Mouse (Mus musculus): ENCODE measurements around the gene Chad. TPM values are rescaled to one million over a fixed set of nuclear protein-coding genes. Genes with fewer than 3 reads are reported as not detected.

Gene Chad
- polyA plus RNA-seq, 1 experiment = 0.59 TPM

DNA sequence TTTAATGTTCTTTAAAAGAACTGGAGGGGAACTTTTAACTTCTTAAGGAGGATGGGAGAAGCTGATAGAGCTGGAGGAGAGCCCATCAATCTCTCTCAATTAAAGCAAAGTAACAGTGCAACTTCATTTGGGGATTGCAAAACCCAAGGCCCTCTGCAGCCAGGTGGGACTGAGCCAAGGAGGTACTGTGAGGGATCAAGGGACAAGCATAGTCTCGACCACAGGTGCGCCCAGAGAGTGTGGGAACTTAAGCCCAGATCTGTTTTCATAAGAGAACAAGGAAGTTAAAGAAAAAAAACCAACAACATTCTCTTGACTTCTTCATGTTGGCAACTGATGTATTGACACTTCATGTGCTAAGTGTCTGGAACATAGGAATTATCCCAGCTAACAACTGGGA, 10.2 kb downstream of the Chad start:
- Histone ChIP-seq H3K36me3 (ENCODE audit: control insufficient read depth, insufficient read depth, low read length) (no peaks in the 10 kb centered on the region), H3K27me3 (ENCODE audit: control insufficient read depth, insufficient read depth, low read length) (no peaks in the 10 kb centered on the region; the same call in 1 of the 2 replicates), H3K27ac (ENCODE audit: control insufficient read depth, insufficient read depth, low read length) (no peak overlapping the region), H3K4me1 (replicated peaks; ENCODE audit: control insufficient read depth, insufficient read depth, low read length) (peaks cover 12% of the 10 kb centered on the region), H3K4me3 (ENCODE audit: control insufficient read depth, insufficient read depth, low read length) (no peak overlapping the region)
- no peak for DNase-seq
- WGBS = 35% methylated on average over 2 of the region's 2 CpGs
- TF ChIP-seq CTCF (IDR thresholded peaks at IDR 0.05; ENCODE audit: borderline replicate concordance, control insufficient read depth, extremely low read depth, insufficient read depth, low read length, poor library complexity) (no peak), POLR2A (IDR thresholded peaks at IDR 0.05; ENCODE audit: control insufficient read depth, extremely low read depth, insufficient read depth, low read length, poor library complexity) (no peak)

DNA sequence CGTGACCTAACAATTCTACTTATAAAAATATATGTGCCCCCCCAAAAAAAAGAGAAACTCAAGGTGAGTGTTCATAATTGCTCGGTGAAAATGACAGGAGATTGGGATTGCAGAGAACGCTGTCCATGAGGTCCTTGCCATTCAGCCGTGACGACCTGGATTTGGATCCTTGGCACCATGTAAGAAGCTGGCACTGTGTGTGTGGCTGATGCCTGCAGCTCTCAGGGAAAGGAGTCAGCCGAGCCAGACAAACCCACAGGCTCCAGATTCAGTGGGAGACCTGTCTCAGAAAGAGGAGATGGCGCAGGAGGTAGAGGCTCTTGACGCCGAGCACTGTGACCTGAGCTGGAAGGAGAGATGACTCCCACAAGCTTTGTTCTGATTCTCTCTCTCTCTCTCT, 11.5 kb downstream of the Chad start:
- 96% methylated on average over 9 of the region's 9 CpGs for WGBS
- no peaks in the 10 kb centered on the region for H3K4me1 ChIP-seq (replicated peaks; ENCODE audit: control insufficient read depth, insufficient read depth, low read length)
- no peak overlapping the region for H3K4me3 ChIP-seq (ENCODE audit: control insufficient read depth, insufficient read depth, low read length)
- DNase-seq = no peak
- TF ChIP-seq CTCF (IDR thresholded peaks at IDR 0.05; ENCODE audit: borderline replicate concordance, control insufficient read depth, extremely low read depth, insufficient read depth, low read length, poor library complexity) = no peak
- no peak for TF ChIP-seq POLR2A (IDR thresholded peaks at IDR 0.05; ENCODE audit: control insufficient read depth, extremely low read depth, insufficient read depth, low read length, poor library complexity)
- no peak overlapping the region for H3K27ac ChIP-seq (ENCODE audit: control insufficient read depth, insufficient read depth, low read length)
- no peaks in the 10 kb centered on the region for H3K27me3 ChIP-seq (ENCODE audit: control insufficient read depth, insufficient read depth, low read length)
- no peaks in the 10 kb centered on the region for H3K36me3 ChIP-seq (ENCODE audit: control insufficient read depth, insufficient read depth, low read length)

DNA sequence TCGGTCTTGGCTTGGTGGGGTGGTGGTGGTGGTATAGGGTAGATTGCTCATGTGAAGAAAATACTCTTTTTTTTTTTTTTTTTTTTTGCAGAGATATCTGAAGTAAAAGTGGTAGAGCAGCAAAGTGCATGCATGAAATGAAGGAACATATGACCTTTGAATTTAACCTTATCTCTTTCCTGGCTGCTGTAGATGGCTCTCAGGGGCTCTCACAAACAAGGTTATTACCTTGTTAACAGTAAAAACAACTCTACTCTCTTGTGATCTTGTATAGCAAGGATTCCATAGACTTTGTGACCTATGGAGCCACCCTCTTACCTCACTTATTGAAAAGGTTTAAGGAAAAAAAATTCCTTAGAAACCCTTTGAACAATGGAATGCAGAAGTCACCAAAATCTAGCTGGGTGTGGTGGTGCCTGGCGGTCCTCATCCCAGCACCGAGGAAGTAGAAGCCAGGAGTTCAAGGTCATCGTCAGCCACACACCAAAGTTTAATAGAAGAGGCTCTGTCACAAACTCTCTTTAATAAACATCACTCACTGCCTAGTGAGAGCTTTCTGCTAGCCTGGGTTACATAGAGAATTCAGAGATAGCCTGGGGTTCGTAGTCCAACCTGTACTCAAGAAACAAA, 15.4 kb downstream of the Chad start:
- Histone ChIP-seq H3K27me3 (ENCODE audit: control insufficient read depth, insufficient read depth, low read length) (no peaks in the 10 kb centered on the region), H3K36me3 (ENCODE audit: control insufficient read depth, insufficient read depth, low read length) (no peaks in the 10 kb centered on the region), H3K4me1 (replicated peaks; ENCODE audit: control insufficient read depth, insufficient read depth, low read length) (no peaks in the 10 kb centered on the region), H3K27ac (ENCODE audit: control insufficient read depth, insufficient read depth, low read length) (no peak overlapping the region), H3K4me3 (ENCODE audit: control insufficient read depth, insufficient read depth, low read length) (no peak overlapping the region)
- 96% methylated on average over 5 of the region's 5 CpGs for WGBS
- no peak for TF ChIP-seq POLR2A (IDR thresholded peaks at IDR 0.05; ENCODE audit: control insufficient read depth, extremely low read depth, insufficient read depth, low read length, poor library complexity)
- no peak for TF ChIP-seq CTCF (IDR thresholded peaks at IDR 0.05; ENCODE audit: borderline replicate concordance, control insufficient read depth, extremely low read depth, insufficient read depth, low read length, poor library complexity)
- no peak for DNase-seq

DNA sequence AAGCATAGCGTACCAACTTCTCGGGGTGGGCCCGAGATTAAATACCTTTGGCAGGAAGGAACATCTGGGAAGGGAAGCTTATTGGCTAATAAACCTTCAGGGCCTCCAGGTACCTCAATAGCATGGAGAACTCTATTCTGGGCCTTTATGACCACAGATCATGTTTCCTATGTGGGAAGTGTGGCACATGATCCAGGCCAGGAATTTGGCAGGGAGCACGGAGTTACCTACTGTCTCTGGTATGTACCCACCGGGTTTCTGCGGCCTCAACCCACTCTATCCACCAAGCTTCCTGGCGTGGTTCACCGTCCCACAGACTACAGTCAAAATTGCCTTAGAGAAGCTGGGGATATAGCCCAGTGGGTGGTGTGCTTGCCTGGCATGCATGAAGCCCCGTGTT, 20.2 kb downstream of the Chad start:
- no peak overlapping the region for H3K4me3 ChIP-seq (ENCODE audit: control insufficient read depth, insufficient read depth, low read length)
- H3K4me1 ChIP-seq (replicated peaks; ENCODE audit: control insufficient read depth, insufficient read depth, low read length) = no peaks in the 10 kb centered on the region
- WGBS = 95% methylated on average over 9 of the region's 9 CpGs
- H3K27ac ChIP-seq (ENCODE audit: control insufficient read depth, insufficient read depth, low read length) = no peak overlapping the region
- no peak for TF ChIP-seq POLR2A (IDR thresholded peaks at IDR 0.05; ENCODE audit: control insufficient read depth, extremely low read depth, insufficient read depth, low read length, poor library complexity)
- TF ChIP-seq CTCF (IDR thresholded peaks at IDR 0.05; ENCODE audit: borderline replicate concordance, control insufficient read depth, extremely low read depth, insufficient read depth, low read length, poor library complexity) = no peak
- H3K36me3 ChIP-seq (ENCODE audit: control insufficient read depth, insufficient read depth, low read length) = no peaks in the 10 kb centered on the region
- no peaks in the 10 kb centered on the region for H3K27me3 ChIP-seq (ENCODE audit: control insufficient read depth, insufficient read depth, low read length)
- DNase-seq = no peak

DNA sequence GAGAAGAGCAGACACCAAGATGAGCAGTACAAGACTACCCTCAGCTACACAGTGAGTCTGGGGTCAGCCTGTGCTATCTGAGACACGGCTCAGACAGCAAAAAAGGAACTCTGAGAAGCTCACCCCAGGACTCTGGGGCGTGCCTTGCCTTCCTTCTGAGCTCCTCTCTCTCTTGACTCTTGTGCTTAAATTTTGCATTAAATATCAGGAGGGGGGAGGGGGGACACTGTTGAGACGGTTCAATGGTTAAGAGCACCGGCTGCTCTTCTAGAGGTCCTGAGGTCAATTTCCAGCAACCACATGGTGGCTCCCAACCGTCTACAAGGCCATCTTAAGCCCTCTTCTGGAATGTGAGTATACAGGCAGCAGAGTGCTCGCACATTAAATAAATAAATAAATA, 22.7 kb downstream of the Chad start:
- Histone ChIP-seq H3K27ac (ENCODE audit: control insufficient read depth, insufficient read depth, low read length) (no peak overlapping the region), H3K27me3 (ENCODE audit: control insufficient read depth, insufficient read depth, low read length) (no peaks in the 10 kb centered on the region), H3K36me3 (ENCODE audit: control insufficient read depth, insufficient read depth, low read length) (no peaks in the 10 kb centered on the region), H3K4me1 (replicated peaks; ENCODE audit: control insufficient read depth, insufficient read depth, low read length) (peaks cover 13% of the 10 kb centered on the region), H3K4me3 (ENCODE audit: control insufficient read depth, insufficient read depth, low read length) (no peak overlapping the region)
- WGBS = 94% methylated on average over 6 of the region's 6 CpGs
- no peak for TF ChIP-seq CTCF (IDR thresholded peaks at IDR 0.05; ENCODE audit: borderline replicate concordance, control insufficient read depth, extremely low read depth, insufficient read depth, low read length, poor library complexity)
- no peak for DNase-seq

DNA sequence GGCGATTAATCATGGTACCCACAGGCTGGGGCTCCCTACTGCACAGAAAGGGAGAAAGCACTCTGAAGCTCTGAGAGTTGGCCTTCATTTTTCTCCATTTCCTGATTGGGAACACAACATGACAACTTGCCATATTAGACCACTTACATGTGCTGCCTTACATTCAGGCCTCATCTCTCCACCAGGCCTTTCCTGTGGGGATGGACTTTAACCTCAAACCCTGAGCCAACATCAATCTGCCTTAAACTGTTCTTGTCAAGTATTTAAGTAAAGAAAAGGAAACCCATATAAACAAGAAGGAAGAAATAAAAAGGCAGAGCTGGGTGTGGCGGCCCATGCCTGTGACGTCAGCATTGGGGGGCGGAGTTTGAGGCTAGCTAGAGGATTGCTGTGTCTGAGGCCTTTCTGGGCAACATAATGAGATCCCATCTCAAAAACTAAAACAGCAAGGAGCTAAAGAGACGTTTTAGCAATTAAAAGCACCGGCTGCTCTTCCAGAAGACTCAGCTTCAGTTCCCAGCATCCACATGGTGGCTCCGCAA, 31.5 kb downstream of the Chad start:
- Histone ChIP-seq H3K36me3 (ENCODE audit: control insufficient read depth, insufficient read depth, low read length) (no peaks in the 10 kb centered on the region), H3K27me3 (ENCODE audit: control insufficient read depth, insufficient read depth, low read length) (no peaks in the 10 kb centered on the region), H3K4me1 (replicated peaks; ENCODE audit: control insufficient read depth, insufficient read depth, low read length) (peaks cover 7% of the 10 kb centered on the region), H3K27ac (ENCODE audit: control insufficient read depth, insufficient read depth, low read length) (no peak overlapping the region), H3K4me3 (ENCODE audit: control insufficient read depth, insufficient read depth, low read length) (no peak overlapping the region)
- DNase-seq = peak; percentile 36
- TF ChIP-seq POLR2A (IDR thresholded peaks at IDR 0.05; ENCODE audit: control insufficient read depth, extremely low read depth, insufficient read depth, low read length, poor library complexity) (no peak), CTCF (IDR thresholded peaks at IDR 0.05; ENCODE audit: borderline replicate concordance, control insufficient read depth, extremely low read depth, insufficient read depth, low read length, poor library complexity) (no peak)
- WGBS = 71% methylated on average over 7 of the region's 7 CpGs

DNA sequence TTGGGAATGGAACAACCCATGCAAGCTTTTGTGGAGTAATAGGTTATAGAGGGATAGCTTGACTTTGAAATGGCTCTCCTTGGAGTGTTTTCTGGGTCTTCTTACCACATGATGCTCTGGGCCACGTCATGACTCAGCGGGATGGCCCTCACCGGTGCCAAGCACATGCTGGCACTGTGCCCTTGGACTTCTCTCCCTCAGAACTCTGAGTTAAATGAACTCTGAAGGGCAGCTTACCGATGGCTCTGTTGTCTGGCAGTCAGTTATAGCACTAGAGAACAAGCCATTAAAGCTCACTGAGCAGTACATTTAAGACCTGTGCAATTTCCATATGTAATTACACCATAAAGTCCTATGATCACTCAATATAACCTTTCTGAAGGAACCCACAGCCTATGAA, 32.5 kb downstream of the Chad start:
- H3K27ac ChIP-seq (ENCODE audit: control insufficient read depth, insufficient read depth, low read length) = no peak overlapping the region
- 71% methylated on average over 4 of the region's 4 CpGs for WGBS
- no peaks in the 10 kb centered on the region for H3K27me3 ChIP-seq (ENCODE audit: control insufficient read depth, insufficient read depth, low read length)
- H3K36me3 ChIP-seq (ENCODE audit: control insufficient read depth, insufficient read depth, low read length) = no peaks in the 10 kb centered on the region
- H3K4me1 ChIP-seq (replicated peaks; ENCODE audit: control insufficient read depth, insufficient read depth, low read length) = peaks cover 8% of the 10 kb centered on the region
- no peak for DNase-seq
- TF ChIP-seq POLR2A (IDR thresholded peaks at IDR 0.05; ENCODE audit: control insufficient read depth, extremely low read depth, insufficient read depth, low read length, poor library complexity) = no peak
- TF ChIP-seq CTCF (IDR thresholded peaks at IDR 0.05; ENCODE audit: borderline replicate concordance, control insufficient read depth, extremely low read depth, insufficient read depth, low read length, poor library complexity) = no peak
- H3K4me3 ChIP-seq (ENCODE audit: control insufficient read depth, insufficient read depth, low read length) = no peak overlapping the region

Data from thymus, adult 2 months (tissue).